Mouse (Mus musculus): Measurements from ENCODE around the gene C1qtnf9.

GRCm38 (mm10) chr14:60763746-60764145 lies 4.2 kb upstream of the C1qtnf9 start:
- TF ChIP-seq CTCF (IDR thresholded peaks at IDR 0.05; ENCODE audit: borderline replicate concordance, insufficient read depth, low read depth, low read length) (no peak), POLR2A (IDR thresholded peaks at IDR 0.05; ENCODE audit: borderline replicate concordance, insufficient read depth, low read length) (no peak)

Data from cerebellum, adult 2 months (tissue).